9 mouse cellular contexts compared by ENCODE assay signal in the genomic region with DNA sequence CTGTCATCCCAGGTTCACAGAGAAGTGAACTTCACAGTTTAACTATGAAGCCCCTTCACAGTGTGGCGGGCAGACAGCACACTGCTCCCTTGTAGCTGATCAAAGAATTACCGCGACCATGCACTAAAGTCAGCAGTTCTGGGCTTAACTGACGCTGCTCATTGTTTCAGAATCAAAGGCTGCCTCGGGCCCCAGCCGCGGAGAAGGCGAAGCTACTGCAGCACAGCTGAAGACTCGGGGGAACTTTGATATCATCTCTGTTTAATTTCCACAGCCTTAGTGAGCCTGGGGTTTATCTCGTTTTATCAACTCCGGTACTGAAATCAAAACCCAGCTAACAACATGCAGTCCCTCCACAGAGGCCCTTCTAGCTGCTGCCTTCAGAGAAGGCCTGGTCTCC. TPM values are rescaled to one million over a fixed set of nuclear protein-coding genes. Genes with fewer than 3 reads are reported as not detected.
DNase-seq lines count a peak whose midpoint lies in the region; ATAC-seq and TF ChIP-seq lines count a peak whose summit lies in the region.
"Had no signal": no experiment of that assay in that cellular context is flagged by ENCODE, and none has a peak within 500 bp of the region (broad histone marks: within the 10 kb centered on the region; RNA-seq: fewer than 3 reads in every experiment).

No protein-coding gene starts in this region.

- TF ChIP-seq CTCF in midbrain, postnatal 0 days (IDR thresholded peaks at IDR 0.05) = no peak

- intact Hi-C loops in heart, postnatal 10 days (cut with DNase I) = no loop called here

- no peak for ATAC-seq in heart, embryonic 13.5 days (ENCODE audit: extremely low read depth, insufficient number of reproducible peaks, low FRiP score, low TSS enrichment)
- peak; percentile 9; the same call in 1 of the 2 replicates for ATAC-seq in hindbrain, embryonic 11.5 days (ENCODE audit: low FRiP score)
- no peak for ATAC-seq in midbrain, postnatal 0 days (ENCODE audit: low FRiP score)
- ATAC-seq in cerebellum, adult (ENCODE audit: insufficient number of reproducible peaks, low FRiP score, low TSS enrichment) = no peak

- H3K27me3 ChIP-seq in heart, embryonic 13.5 days (replicated peaks) = peaks cover 2% of the 10 kb centered on the region; the same call in 1 of the 2 replicates
- H3K27me3 ChIP-seq in hindbrain, embryonic 11.5 days (ENCODE audit: control insufficient read depth, insufficient read depth, low read length) = no peaks in the 10 kb centered on the region
- H3K27me3 ChIP-seq in midbrain, postnatal 0 days (ENCODE audit: insufficient read depth, low read length) = no peaks in the 10 kb centered on the region

- peaks cover 63% of the 10 kb centered on the region for H3K4me1 ChIP-seq in heart, embryonic 13.5 days
- peaks cover 25% of the 10 kb centered on the region for H3K4me1 ChIP-seq in hindbrain, embryonic 11.5 days (replicated peaks; ENCODE audit: control insufficient read depth, insufficient read depth, low read length)
- H3K4me1 ChIP-seq in midbrain, postnatal 0 days (ENCODE audit: insufficient read depth, low read length) = peaks cover 32% of the 10 kb centered on the region

- 38% methylated on average over 11 of the region's 11 CpGs for WGBS in heart, embryonic 13.5 days
- 18% methylated on average over 11 of the region's 11 CpGs for WGBS in hindbrain, embryonic 11.5 days
- 5% methylated on average over 11 of the region's 11 CpGs for WGBS in midbrain, postnatal 0 days

- H3K4me2 ChIP-seq in heart, embryonic 13.5 days = no peak overlapping the region
- no peak overlapping the region for H3K4me2 ChIP-seq in hindbrain, embryonic 11.5 days (replicated peaks; ENCODE audit: low read depth, low read length)
- H3K4me2 ChIP-seq in midbrain, postnatal 0 days (ENCODE audit: low read depth, low read length, poor library complexity, severe bottlenecking) = no peak overlapping the region

- H3K36me3 ChIP-seq in heart, embryonic 13.5 days = peaks cover 9% of the 10 kb centered on the region
- H3K36me3 ChIP-seq in hindbrain, embryonic 11.5 days (ENCODE audit: control insufficient read depth, insufficient read depth, low read length) = 0 out of 2 replicates have a peak, but pooled peaks cover 3% of the 10 kb centered on the region
- peaks cover 9% of the 10 kb centered on the region for H3K36me3 ChIP-seq in midbrain, postnatal 0 days (ENCODE audit: insufficient read depth, low read length)

- H3K27ac ChIP-seq in heart, embryonic 13.5 days (replicated peaks) = peak overlapping the region; percentile 15; the same call in 1 of the 2 replicates
- H3K27ac ChIP-seq in hindbrain, embryonic 11.5 days (ENCODE audit: low read depth, low read length) = peak overlapping the region; percentile 98
- peak overlapping the region; percentile 94 for H3K27ac ChIP-seq in midbrain, postnatal 0 days (ENCODE audit: low read depth, low read length)

- H3K4me3 ChIP-seq in heart, embryonic 13.5 days = no peak overlapping the region
- no peak overlapping the region for H3K4me3 ChIP-seq in hindbrain, embryonic 11.5 days (ENCODE audit: low read depth, low read length)
- no peak overlapping the region for H3K4me3 ChIP-seq in midbrain, postnatal 0 days (ENCODE audit: low read depth, low read length)

- no peak for DNase-seq in heart, postnatal 10 days
- peak; percentile 36 for DNase-seq in MN1 (ENCODE audit: low spot score)
- no peak for DNase-seq in hindbrain, embryonic 11.5 days (ENCODE audit: low spot score)
- DNase-seq in midbrain, postnatal 0 days (ENCODE audit: low spot score) = no peak
- no peak for DNase-seq in ovary, postnatal 36 days (ENCODE audit: low spot score)
- no peak for DNase-seq in yolk sac, embryonic 10.5 days (ENCODE audit: low spot score)
- DNase-seq: kidney, postnatal 25 days had no signal

- H3K9ac ChIP-seq in heart, embryonic 13.5 days = peak overlapping the region; percentile 47; the same call in 1 of the 2 replicates
- peak overlapping the region; percentile 31 for H3K9ac ChIP-seq in hindbrain, embryonic 11.5 days (ENCODE audit: low read depth, low read length)
- H3K9ac ChIP-seq in midbrain, postnatal 0 days (replicated peaks; ENCODE audit: low read length, poor library complexity, severe bottlenecking) = no peak overlapping the region

- no peaks in the 10 kb centered on the region for H3K9me3 ChIP-seq in heart, embryonic 13.5 days
- H3K9me3 ChIP-seq in hindbrain, embryonic 11.5 days (ENCODE audit: control insufficient read depth, low read length) = no peaks in the 10 kb centered on the region
- no peaks in the 10 kb centered on the region for H3K9me3 ChIP-seq in midbrain, postnatal 0 days (ENCODE audit: low read length)

RNA-seq across cellular contexts. Expression of a gene that starts 9.3 kb away (rescaled TPM):
- 10.9 and 11.3 TPM in 2 replicates for polyA plus RNA-seq in heart, embryonic 13.5 days (2015; fragmentation: Nextera tagmentation; extraction: Ambion mirVana)
- total RNA-seq in heart, postnatal 10 days (2021) = 10 to 100 TPM; 26.1 to 26.8 TPM
- 36.8 and 42.4 TPM in 2 replicates for polyA plus RNA-seq in hindbrain, embryonic 11.5 days (2014; fragmentation: Nextera tagmentation; extraction: Ambion mirVana)
- 133 and 155 TPM in 2 replicates for total RNA-seq in midbrain, postnatal 0 days (2014; rRNA removed)
- polyA plus RNA-seq in midbrain, postnatal 0 days (2015; fragmentation: Nextera tagmentation; extraction: Ambion mirVana) = 48.8 and 68.1 TPM in 2 replicates

Comparison
In these comparisons a context has a peak if more than half of its experiments do, and no peak if none do; other contexts are left out.
1. H3K27ac ChIP-seq: peak in every context shown above with its lines; median percentile 98 in hindbrain, embryonic 11.5 days; 94 in midbrain, postnatal 0 days; 15 in heart, embryonic 13.5 days.